Mouse (Mus musculus) frontal cortex, postnatal 25 days (tissue): Measurements from ENCODE around the gene Glo1.
"Not testable (repeated sequence)": the region's sequence is repeated elsewhere in the genome, so short reads cannot be mapped to it uniquely, and the experiment has no call there.

Source experiments
- DNase-seq, 2 experiments: peaks; one replicate each; pipeline ENCODE4 v3.0.0; 2022; ENCODE audit warnings: low spot score in 2 of 2

The Glo1 gene

DNA sequence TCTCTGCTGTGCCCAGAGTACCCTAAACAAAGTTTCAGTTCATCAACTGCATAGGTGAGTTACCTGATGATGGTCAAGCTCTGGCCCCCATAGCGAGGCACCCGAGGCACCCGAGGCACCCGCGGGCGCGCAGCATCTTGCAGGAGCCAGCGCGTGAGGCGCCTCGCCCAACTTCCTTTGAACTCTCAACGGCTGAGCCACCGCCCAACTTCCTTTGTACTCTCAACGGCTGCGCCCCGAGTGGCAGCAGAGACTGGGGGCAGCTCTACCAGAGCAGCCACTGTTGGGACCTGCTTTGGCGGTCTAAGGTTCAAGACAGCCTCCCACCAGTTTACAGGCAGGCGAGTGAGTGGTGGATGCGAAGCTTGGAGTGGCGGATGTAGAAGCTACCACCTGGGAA, at the start of gene Glo1:
Glo1 (minus strand) TSS at position 153 of the 400 bp plus-strand sequence.
- DNase-seq = not testable (repeated sequence)

DNA sequence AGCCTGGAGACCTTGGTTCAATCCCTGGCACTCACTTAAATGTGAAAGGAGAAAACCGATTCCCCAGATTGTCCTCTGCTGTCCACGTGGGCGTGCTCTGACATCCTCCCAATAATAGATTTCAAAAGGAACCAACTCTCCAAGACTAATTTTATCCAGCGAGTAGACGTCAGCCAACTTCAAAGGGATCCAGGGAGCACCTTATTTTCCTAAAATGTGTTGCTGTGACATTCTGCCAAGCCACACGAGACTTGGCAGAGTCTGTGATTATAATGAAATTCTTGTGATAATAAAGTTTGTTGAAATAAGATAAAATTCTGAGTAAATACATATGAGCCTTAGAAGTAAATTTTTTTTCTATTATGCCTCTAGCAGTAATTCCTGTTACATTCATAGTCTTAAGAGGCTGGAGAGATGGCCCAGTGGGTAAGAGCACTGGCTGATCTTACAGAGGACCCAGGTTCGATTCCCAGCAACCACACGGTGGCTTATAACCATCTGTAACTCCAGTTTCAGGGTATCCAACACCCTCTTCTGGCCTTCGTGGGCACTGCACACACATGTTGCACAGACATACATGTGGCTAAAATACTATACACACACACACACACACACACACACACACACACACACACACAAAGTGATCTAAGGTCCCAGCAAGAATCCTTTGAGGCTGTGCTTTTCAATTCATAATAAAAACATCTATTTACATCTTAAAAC, 48.5 kb upstream of the Glo1 start:
- DNase-seq = no peak

DNA sequence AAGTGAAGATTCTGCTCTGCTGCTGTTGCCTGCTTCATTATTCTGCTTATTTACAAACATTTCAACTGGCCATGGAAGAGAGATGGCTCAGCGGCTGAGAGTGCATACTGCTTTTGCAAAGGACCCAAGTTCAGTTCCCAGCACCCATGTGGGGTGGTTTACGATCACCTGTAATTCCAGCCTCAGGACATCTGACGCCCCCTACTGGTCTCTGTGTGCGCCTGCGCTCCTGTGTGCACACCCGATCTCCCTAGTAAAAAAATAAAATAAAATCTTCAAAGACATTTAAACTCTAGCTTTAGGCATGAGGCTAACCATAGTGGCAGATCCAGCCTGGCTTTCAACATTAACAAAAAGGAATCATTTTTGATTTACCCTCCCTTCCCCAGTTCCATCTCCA, 46.4 kb upstream of the Glo1 start:
- no peak for DNase-seq

DNA sequence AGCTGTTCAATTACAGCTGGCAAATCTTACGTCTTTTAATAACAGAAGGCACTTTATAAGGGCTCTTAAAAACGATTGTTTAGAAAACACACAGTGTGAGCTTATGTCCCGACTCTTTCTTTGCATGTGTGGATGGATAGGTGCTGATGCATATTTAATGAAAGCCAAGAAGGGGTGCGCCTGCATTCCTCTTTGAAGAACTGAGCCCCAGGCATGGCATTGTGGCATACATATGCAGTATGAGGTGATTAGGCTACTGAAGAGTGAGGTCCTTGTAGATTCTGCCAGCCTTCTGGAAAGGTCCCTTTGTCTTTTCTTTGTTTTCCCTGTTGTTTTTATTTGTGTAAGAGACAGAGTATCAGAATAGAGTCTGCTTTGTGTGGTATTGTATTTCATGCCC, 45.9 kb upstream of the Glo1 start:
- DNase-seq = no peak

DNA sequence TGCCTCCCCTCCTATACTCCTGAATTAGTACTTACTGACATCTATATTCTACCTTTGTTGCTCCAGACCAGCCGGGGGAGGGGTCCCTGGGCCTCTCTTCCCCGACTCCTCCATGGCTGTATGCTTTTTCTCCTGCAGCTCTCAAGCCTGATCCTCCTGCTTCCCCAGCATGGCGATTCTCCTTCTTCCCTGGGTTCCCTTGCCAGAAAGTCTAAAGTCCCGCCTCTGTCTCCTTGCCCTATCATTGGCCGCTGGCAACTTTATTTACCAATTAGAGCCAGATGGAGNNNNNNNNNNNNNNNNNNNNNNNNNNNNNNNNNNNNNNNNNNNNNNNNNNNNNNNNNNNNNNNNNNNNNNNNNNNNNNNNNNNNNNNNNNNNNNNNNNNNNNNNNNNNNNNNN, 38.2 kb upstream of the Glo1 start:
- no peak for DNase-seq

DNA sequence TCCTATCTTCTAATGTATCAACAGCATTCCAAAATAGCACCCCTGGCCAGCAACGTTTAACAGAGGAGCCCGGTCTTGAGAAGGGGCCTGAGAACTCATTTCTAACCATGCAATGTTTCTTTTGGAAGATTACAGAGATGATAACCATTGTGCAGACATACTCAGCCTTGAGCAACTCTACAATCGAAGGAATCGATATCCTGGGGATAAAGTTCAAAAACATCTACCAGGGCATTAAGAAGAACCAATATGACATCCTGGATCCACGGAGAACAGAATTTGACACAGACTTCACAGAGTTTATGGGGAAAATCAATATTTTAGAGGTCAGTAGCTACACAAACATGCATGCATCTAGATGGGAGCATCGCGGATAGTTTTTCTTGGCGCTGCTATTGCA, 36.5 kb upstream of the Glo1 start:
- no peak for DNase-seq

DNA sequence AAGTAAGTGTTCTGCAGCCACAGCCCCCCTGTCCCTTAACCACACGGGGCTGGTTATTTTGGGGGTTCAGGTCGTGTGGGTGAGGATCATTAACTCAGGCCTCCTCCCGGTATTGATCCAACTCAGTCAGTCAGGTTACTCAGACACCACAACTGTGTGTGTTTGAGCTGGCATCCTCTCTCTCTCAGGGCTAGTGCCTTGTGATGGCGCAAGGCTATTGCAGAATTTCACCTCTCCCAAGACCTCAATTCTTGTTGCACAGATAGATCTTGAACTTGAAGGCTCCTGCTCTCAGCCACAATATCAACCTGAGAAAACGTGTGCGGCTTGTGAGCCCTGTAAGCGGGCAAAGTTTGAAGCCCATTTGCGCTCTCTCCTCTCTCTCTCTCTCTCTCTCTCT, 35.5 kb upstream of the Glo1 start:
- no peak for DNase-seq

DNA sequence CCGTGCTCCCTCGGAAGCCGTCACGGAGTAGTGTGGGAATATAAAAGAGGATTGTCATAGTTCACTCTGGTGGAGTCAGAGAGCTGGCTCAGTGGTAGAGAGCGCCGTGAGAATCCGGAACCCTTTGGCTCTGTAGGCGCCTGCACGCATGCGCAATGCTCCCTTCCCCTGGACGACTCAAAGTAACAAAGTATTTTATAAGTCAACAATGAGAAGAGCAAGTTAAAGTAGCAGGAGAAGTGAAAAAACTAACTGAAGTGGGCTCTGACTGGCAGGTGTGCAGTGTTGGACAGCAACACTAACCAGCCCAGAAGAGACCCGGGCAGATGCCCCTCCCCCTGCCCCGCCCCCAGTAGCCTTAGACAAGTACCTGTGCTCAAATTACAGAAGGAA, 31.5 kb upstream of the Glo1 start:
- DNase-seq = peak; percentile 54 to 71

DNA sequence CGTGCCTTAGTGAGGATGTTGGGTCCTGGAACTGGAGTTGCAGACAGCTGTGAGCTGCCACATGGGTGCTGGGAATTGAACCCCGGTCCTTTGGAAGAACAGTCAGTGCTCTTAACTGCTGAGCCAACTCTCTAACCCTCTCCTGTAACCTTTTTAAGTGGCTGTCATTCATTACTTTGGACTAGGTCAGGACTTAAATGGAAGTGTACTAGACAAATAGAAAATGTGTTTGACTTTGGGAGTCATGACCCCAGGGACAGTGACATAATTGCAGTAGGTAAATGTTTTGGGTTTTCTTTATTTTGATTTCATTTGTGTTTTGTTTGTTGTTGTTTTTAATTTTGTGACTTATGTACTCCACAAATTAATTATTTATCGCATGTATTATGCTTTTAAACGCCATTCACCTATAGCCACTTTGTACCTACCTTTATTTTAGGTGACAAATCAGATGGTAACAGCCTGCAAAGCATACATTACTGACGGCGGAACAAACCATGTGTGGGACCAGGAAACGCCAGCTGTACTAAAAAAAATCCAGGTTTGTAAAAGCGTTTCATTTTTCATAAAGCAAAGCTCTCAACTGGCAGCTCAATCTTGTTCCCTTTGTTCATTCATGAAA, 31.0 kb upstream of the Glo1 start:
- no peak for DNase-seq

DNA sequence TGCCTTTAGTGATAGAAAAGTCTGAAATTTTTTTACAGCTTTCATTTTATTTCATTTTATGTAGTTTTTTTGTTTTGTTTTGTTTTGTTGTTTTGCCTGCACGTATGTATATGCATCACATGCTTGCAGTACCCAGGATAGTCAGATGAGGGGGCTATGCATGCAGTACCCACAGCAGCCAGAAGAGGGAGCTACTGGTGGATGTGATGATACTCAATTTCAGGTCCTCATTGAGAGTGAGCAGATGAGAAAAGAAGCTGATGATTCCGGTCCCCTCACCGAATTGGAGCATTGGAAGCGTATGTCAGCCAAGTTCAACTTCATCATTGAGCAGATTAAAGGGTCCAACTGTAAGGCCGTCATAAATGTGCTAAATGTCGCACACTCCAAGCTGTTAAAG, 26.3 kb upstream of the Glo1 start:
- no peak for DNase-seq

DNA sequence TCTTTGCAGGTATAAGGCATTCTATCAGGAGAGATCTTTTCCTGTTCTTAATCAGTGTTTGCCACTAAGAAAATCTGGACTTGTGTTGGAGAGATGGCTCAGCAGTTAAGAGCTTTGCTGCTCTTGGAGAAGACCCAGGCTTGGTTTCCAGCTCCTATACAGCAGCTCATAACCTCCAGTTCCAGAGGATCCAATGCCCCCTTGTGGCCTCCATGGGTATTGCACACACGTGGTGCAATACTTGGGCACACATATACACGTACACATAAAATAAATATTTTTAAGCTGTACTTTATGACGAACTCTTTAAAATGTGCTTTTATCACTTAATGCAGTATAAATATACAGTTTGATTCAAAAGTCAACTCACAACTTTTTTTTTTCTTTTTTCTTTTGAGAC, 22.1 kb upstream of the Glo1 start:
- DNase-seq = no peak

DNA sequence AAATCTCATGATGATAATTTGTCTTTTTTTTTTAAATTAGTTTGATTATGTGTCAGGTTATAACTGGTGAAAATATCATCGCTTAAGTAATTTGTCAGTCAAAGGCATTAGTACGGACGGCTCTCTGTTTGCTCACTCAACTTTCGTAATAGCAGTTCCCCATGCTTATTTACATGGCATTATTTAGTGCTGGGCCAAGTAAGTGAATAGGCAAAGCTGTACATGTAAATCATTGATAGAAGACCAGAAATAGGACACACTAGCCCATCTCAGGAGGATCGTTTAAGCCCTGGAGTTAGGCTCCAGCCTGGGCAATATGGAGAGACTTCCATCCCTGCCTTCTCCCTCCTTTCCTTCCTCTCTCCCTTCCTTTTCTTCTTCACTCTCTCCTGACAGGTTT, 14.2 kb upstream of the Glo1 start:
- DNase-seq = no peak

DNA sequence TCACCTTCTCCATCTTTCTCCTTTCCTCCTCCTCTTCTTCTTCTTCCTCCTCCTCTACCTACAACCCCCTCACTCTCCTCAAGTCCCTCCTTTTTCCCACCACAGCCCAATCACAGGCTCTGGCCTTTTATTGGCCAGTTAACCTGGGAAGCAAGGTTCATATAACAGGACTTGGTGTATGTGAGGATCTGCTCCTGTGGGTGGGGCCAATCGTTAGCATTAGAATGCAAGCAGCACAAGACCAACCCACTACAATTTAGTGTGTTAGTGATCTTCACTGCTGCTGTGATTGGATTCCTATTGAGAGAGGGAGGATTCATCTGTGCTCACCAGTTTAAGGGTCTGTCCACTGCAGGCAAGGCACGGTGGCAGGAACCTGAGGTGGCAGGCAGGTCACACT, 12.3 kb upstream of the Glo1 start:
- no peak for DNase-seq

DNA sequence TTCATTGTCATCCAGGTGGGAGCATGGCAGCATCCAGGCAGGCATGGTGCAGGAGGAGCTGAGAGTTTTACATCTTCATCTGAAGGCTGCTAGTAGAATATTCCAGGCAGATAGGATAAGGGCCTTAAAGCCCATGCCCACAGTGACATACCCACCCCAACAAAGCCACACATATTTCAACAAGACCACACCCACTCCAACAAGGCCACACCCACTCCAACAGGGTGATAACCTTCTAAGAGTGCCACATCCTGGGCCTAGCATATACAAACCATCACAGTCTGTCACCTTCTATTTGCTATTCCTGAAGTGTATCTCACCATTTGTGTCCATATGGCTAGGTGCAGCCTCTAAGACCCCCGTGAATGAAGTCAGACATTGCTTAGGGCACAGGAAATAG, 11.0 kb upstream of the Glo1 start:
- no peak for DNase-seq

DNA sequence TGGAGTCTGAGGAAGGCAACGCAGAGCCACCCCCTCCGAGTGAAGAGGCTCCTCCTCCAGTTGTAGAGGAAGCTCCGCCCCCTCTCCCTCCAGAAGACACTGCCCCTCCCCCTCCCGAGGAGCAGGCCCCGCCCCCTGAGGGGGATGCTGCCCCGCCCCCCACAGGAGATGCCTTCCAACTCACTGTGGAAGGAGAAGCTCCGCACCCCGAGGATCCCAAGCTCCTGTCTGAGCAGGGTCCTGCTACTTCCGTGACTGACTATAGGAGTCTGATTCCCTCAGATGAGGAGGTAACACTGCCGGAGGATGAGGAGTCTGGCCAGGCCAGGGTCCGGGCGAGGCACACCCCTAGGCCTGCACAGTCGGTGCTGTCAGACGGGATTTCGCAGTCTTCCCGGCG, 8.7 kb upstream of the Glo1 start:
- no peak for DNase-seq

DNA sequence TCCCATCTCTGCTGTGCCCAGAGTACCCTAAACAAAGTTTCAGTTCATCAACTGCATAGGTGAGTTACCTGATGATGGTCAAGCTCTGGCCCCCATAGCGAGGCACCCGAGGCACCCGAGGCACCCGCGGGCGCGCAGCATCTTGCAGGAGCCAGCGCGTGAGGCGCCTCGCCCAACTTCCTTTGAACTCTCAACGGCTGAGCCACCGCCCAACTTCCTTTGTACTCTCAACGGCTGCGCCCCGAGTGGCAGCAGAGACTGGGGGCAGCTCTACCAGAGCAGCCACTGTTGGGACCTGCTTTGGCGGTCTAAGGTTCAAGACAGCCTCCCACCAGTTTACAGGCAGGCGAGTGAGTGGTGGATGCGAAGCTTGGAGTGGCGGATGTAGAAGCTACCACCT, 2.5 kb downstream of the Glo1 start, which contains the start of gene Dnah8:
Dnah8 (plus strand) TSS at position 223 of the 400 bp plus-strand sequence.
- not testable (repeated sequence) for DNase-seq

DNA sequence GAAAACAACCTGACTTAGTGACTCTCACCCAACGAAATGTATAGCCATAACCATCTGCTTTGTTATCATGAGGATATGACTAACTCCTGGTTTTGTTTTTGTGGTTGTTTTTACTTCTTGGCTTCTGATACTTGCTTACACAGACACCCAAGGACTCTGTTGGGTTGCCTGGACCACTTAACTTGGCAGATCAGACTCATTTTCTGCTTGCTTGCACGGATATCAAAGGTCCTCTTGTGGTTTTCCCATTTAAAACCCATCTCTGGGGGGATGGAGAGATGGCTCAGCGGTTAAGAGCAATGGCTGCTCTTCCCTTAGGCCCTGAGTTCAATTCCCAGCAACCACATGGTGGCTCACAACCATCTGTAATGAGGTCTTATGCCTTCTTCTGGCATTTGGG, 3.5 kb downstream of the Glo1 start:
- no peak for DNase-seq

DNA sequence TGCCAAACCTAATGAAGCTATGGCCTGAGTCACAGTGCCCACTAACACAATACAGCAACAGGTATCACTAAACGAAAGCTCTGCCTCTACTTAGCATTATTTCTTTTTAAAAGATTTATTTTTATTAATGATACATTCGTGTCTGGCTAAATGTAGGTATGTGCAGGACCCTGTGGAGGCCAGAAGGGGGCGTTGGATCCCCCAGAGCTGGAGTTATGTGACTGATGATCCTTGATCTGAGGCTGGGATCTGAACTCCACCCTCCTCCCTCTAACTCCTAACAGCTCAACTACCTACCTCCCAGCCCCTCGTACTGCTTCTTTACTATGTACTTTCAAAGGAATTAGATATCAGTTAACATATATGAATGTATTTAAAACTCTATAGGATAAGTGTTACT, 5.2 kb downstream of the Glo1 start:
- DNase-seq = no peak

DNA sequence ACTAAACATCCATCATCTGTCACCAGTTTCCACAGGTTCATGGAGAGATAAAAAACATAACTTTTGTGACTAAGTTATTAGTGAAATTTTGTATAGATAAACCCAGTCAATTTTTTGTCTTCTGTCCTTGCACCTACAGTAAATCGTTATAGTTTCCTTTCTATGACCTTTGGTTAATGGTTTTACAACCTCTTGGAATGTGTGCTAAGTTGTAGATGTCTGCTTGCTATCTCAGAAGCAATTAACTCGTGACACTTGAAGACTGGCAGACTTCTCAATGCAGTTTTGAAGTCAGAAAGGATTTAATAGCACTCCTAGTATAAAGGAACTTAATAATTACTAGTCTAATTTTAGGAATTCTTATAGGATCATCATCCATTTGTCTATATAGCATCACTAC, 6.1 kb downstream of the Glo1 start:
- no peak for DNase-seq

DNA sequence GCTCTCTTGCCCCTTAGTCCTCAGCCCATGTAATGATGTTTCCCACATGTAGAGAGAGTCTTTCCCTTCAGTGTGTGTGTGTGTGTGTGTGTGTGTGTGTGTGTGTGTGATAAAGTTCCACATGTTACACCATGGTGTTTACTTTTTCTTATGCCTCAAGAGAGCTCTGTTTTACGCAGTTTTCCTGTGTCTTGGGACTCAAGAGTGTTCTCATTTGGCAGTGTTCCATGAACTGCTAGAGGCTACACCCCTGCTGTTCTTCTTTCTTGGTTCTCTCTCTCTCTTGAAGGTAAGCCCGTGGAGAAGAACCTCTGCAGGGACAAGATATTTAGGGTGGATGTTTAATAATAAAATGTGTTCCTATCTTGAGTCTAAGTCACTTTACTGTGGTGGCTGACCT, 7.5 kb downstream of the Glo1 start:
- DNase-seq = no peak

DNA sequence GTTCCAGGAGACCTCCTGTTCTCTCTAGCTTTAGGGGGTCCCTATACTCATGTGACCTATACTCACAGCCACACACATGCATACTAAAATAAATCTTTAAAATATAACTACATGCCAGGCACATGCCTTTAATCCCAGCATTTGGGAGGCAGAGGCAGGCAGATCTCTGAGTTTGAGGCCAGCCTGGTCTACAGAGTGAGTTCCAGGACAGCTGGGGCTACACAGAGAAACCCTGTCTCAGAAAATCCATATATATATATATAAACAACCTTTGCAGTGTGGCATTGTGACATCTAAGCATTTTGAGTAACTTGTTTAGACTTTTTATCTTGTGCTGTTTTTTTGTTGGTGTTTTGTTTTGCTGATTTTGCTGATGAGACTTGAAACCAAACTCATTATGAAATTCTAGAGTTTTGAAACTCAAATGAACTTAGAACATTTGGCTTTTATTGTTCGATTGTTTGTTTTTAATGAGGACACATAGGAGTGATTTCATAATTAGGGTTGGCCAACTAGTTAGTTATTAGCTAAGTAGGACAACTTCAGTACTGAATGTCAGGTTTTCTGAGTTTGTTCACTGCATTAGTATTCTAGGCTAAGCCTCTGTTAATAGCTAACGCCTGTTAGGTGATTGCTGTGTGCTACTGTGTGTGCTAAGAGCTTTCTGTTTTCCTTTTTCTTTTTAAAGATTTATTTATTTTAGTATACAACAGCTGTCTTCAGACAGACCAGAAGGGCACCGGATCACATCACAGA, 8.4 kb downstream of the Glo1 start:
- no peak for DNase-seq

DNA sequence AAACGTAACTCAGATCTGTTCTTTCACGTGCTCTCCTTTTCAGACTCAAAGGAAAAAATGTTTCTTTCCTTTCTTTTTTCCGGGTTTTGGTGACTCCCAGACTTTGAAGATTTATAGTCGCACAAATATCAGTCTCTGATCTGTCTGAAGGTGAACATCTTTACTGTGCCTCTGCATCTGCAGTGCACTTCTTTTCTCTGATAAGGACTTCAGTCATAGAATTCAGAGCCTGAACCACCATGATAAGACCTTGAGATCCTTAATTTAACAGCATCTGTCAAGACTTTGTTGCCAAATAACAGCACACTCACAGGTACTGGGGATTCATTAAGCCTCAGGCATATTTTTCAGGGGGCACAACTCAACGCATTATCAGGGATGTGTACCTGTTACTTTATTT, 10.5 kb downstream of the Glo1 start:
- DNase-seq = no peak

DNA sequence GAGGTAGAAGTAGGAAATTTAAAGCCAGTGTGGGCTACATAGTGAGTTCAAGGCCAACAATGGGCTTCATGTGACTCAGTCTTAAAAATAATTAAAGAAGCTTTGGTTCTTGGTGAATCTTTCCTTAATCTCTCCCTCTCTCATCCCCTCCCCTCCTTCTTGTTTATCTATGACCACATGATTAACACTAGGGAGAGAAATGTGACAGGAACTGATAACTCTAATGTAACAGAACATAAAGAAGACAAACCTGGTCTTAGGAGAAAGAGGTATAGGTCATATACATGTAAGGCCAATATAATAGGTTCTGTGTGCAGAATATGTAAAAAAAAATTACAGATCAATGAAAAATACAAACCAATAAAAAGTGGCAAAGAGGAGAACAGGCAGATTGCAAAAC, 13.3 kb downstream of the Glo1 start:
- DNase-seq = no peak
